Mouse (Mus musculus) testis, postnatal 10 days (tissue): ENCODE measurements around the gene Sema3a.

Source experiments
- DNase-seq: peaks from one replicate; pipeline ENCODE4 v3.0.0; 2021; ENCODE audit warnings: low spot score

Gene Sema3a

GRCm38 (mm10) chr5:13125241-13125692 is at the start of gene Sema3a:
Gene Sema3a, plus strand, starts transcription at chr5:13125414.
- no peak for DNase-seq

- DNase-seq: no peak
Measured at GRCm38 (mm10) chr5:13084777-13085439, 40.3 kb upstream of the Sema3a start.

- DNase-seq: no peak
Measured at GRCm38 (mm10) chr5:13090431-13090830, 34.8 kb upstream of the Sema3a start.

- no peak for DNase-seq
Measured at GRCm38 (mm10) chr5:13109522-13109921, 15.7 kb upstream of the Sema3a start.

- no peak for DNase-seq
Measured at GRCm38 (mm10) chr5:13117236-13117635, 8.0 kb upstream of the Sema3a start.

- no peak for DNase-seq
Measured at GRCm38 (mm10) chr5:13125757-13126156, 543 bp downstream of the Sema3a start.

GRCm38 (mm10) chr5:13126196-13126595 is 982 bp downstream of the Sema3a start:
- no peak for DNase-seq

GRCm38 (mm10) chr5:13127121-13127520 is 1.9 kb downstream of the Sema3a start:
- DNase-seq: no peak

- DNase-seq: no peak
Measured at GRCm38 (mm10) chr5:13144733-13145457, 19.7 kb downstream of the Sema3a start.

- DNase-seq: no peak
Measured at GRCm38 (mm10) chr5:13149909-13150308, 24.7 kb downstream of the Sema3a start.

- peak; percentile 37 for DNase-seq
Measured at GRCm38 (mm10) chr5:13151002-13151401, 25.8 kb downstream of the Sema3a start.

- DNase-seq: no peak
Measured at GRCm38 (mm10) chr5:13157761-13158612, 32.8 kb downstream of the Sema3a start.

GRCm38 (mm10) chr5:13182186-13182585 is 57.0 kb downstream of the Sema3a start:
- no peak for DNase-seq

- no peak for DNase-seq
Measured at GRCm38 (mm10) chr5:13197886-13198285, 72.7 kb downstream of the Sema3a start.

GRCm38 (mm10) chr5:13199709-13200108 is 74.5 kb downstream of the Sema3a start:
- no peak for DNase-seq

GRCm38 (mm10) chr5:13255353-13255752 is 130.1 kb downstream of the Sema3a start:
- DNase-seq: no peak

- DNase-seq: no peak
Measured at GRCm38 (mm10) chr5:13256321-13256720, 131.1 kb downstream of the Sema3a start.

- DNase-seq: no peak
Measured at GRCm38 (mm10) chr5:13263087-13263486, 137.9 kb downstream of the Sema3a start.

- no peak for DNase-seq
Measured at GRCm38 (mm10) chr5:13263539-13263938, 138.3 kb downstream of the Sema3a start.

GRCm38 (mm10) chr5:13312667-13313066 is 187.5 kb downstream of the Sema3a start:
- no peak for DNase-seq

- no peak for DNase-seq
Measured at GRCm38 (mm10) chr5:13313977-13314376, 188.8 kb downstream of the Sema3a start.

- DNase-seq: no peak
Measured at GRCm38 (mm10) chr5:13318728-13319429, 193.7 kb downstream of the Sema3a start.
